Mouse (Mus musculus): ENCODE results near the gene A1cf. TPM values are rescaled to one million over a fixed set of nuclear protein-coding genes. Genes with fewer than 3 reads are reported as not detected.

A1cf gene
- total and polyA plus RNA-seq, 2 experiments from 2014 or later: not detected

DNA sequence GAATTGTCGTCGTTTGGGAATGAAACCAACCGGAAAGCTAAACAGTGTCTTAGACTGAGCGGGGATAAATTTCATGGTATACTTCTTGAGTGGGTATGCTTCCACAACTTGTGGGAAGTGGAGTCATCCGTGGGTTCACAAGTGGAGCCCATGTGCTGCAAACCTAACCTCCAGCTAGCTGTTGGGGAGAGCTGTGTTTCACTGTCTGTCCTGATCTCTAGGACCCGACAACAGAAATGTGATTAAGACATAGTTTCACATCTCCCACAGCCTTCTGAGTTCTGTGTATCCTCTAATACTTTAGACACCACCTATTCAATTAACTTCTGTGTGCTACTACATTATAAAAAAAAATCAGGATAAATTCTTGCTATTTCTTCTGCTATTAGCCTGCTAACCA is 407 bp downstream of the A1cf start:
- no peak overlapping the region for H3K4me3 ChIP-seq (ENCODE audit: low read depth, low read length)

DNA sequence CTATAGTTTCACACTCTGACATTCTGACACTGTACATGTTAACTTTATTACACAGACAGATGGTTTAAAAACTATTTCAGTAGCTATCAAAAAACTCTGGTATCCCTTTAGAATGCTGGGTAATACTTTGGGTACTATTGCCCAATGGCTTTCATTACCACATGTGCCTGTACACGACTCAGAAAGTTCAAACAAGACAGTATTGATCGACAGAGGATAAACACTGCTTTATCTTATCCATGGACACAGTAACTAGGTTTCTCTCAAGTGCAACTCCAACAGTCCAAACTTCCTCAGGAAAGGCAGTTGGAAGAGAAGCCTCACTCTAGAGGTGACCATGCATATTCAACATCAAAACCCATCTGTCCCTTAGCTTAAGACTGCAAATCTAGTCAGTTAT is 2.8 kb downstream of the A1cf start:
- Histone ChIP-seq H3K4me2 (ENCODE audit: low read depth, low read length, poor library complexity, severe bottlenecking) (no peak overlapping the region), H3K27ac (ENCODE audit: low read depth, low read length) (no peak overlapping the region), H3K4me3 (ENCODE audit: low read depth, low read length) (no peak overlapping the region), H3K36me3 (ENCODE audit: insufficient read depth, low read length) (no peaks in the 10 kb centered on the region), H3K4me1 (ENCODE audit: insufficient read depth, low read length) (no peaks in the 10 kb centered on the region), H3K9ac (replicated peaks; ENCODE audit: low read length, poor library complexity, severe bottlenecking) (no peak overlapping the region), H3K9me3 (ENCODE audit: low read length) (no peaks in the 10 kb centered on the region), H3K27me3 (ENCODE audit: insufficient read depth, low read length) (no peaks in the 10 kb centered on the region)
- no peak for TF ChIP-seq CTCF (IDR thresholded peaks at IDR 0.05)
- DNase-seq (ENCODE audit: low spot score): no peak
- no peak for ATAC-seq (ENCODE audit: low FRiP score)
- 82% methylated on average over 2 of the region's 2 CpGs for WGBS

More for the DNA sequence above, 407 bp downstream of the A1cf start:
- DNase-seq (ENCODE audit: low spot score) (no peak), ATAC-seq (ENCODE audit: low FRiP score) (no peak)
- H3K4me1 ChIP-seq (ENCODE audit: insufficient read depth, low read length): no peaks in the 10 kb centered on the region
- no peak overlapping the region for H3K4me2 ChIP-seq (ENCODE audit: low read depth, low read length, poor library complexity, severe bottlenecking)
- 92% methylated on average over 6 of the region's 6 CpGs for WGBS
- no peaks in the 10 kb centered on the region for H3K36me3 ChIP-seq (ENCODE audit: insufficient read depth, low read length)
- H3K27ac ChIP-seq (ENCODE audit: low read depth, low read length): no peak overlapping the region
- H3K27me3 ChIP-seq (ENCODE audit: insufficient read depth, low read length): no peaks in the 10 kb centered on the region
- no peak overlapping the region for H3K9ac ChIP-seq (replicated peaks; ENCODE audit: low read length, poor library complexity, severe bottlenecking)
- no peak for TF ChIP-seq CTCF (IDR thresholded peaks at IDR 0.05)
- no peaks in the 10 kb centered on the region for H3K9me3 ChIP-seq (ENCODE audit: low read length)

DNA sequence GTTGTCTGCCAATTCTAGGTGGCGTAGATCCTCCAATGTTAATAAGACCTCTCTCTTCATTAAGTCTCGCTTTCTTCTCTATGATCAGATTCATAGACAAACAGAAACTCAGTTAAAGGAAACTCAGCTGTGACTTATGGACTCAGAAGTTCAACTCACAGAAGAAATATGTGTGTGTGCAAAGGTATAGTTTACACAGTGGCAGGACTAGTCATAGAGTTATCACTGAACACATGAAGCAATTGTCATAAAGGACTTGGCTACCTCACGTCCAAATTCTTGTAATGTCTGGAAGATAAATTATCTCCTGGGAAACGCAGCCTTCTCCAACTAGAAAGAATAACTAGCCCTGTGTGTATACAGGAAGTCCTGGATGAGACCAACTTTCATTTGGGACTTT is 9.4 kb downstream of the A1cf start:
- no peak overlapping the region for H3K4me3 ChIP-seq (ENCODE audit: low read depth, low read length)
- no peaks in the 10 kb centered on the region for H3K27me3 ChIP-seq (ENCODE audit: insufficient read depth, low read length)
- TF ChIP-seq CTCF (IDR thresholded peaks at IDR 0.05): no peak
- no peaks in the 10 kb centered on the region for H3K9me3 ChIP-seq (ENCODE audit: low read length)
- ATAC-seq (ENCODE audit: low FRiP score) (no peak), DNase-seq (ENCODE audit: low spot score) (no peak)
- H3K27ac ChIP-seq (ENCODE audit: low read depth, low read length): no peak overlapping the region
- no peak overlapping the region for H3K4me2 ChIP-seq (ENCODE audit: low read depth, low read length, poor library complexity, severe bottlenecking)
- no peak overlapping the region for H3K9ac ChIP-seq (replicated peaks; ENCODE audit: low read length, poor library complexity, severe bottlenecking)
- H3K4me1 ChIP-seq (ENCODE audit: insufficient read depth, low read length): no peaks in the 10 kb centered on the region
- no peaks in the 10 kb centered on the region for H3K36me3 ChIP-seq (ENCODE audit: insufficient read depth, low read length)
- whole genome bisulfite sequencing: 81% methylated on average over 4 of the region's 4 CpGs

- ATAC-seq (ENCODE audit: low FRiP score): no peak
- TF ChIP-seq CTCF (IDR thresholded peaks at IDR 0.05): no peak
These were observed 16.0 kb downstream of the A1cf start for GRCm38 (mm10) chr19:31884594-31884993.

DNA sequence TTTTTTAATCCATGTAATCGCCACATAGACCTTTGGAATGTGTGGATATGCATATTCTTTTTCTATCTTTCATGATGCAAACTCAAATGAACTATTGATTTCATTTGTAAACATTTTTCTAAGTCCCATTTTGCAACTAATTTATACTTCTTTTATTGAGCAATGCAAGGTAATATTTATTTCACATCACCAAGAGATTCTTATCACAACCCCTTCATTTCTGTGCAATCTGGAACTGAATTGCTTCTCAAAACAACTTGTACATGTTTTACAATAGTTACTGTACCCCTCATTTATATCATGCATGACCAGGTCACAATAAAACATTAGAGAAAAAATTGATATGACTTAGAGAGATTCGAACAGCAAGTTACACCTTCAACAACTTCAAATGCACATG is 18.7 kb downstream of the A1cf start:
- Histone ChIP-seq H3K9me3 (ENCODE audit: low read length) (no peaks in the 10 kb centered on the region), H3K27ac (ENCODE audit: low read depth, low read length) (no peak overlapping the region), H3K36me3 (ENCODE audit: insufficient read depth, low read length) (no peaks in the 10 kb centered on the region), H3K9ac (replicated peaks; ENCODE audit: low read length, poor library complexity, severe bottlenecking) (no peak overlapping the region), H3K4me2 (ENCODE audit: low read depth, low read length, poor library complexity, severe bottlenecking) (no peak overlapping the region), H3K4me1 (ENCODE audit: insufficient read depth, low read length) (no peaks in the 10 kb centered on the region), H3K27me3 (ENCODE audit: insufficient read depth, low read length) (no peaks in the 10 kb centered on the region), H3K4me3 (ENCODE audit: low read depth, low read length) (no peak overlapping the region)
- 93% methylated on average over 2 of the region's 2 CpGs for WGBS
- DNase-seq (ENCODE audit: low spot score) (no peak), ATAC-seq (ENCODE audit: low FRiP score) (no peak)
- TF ChIP-seq CTCF (IDR thresholded peaks at IDR 0.05): no peak

More at GRCm38 (mm10) chr19:31884594-31884993, 16.0 kb downstream of the A1cf start:
- H3K27me3 ChIP-seq (ENCODE audit: insufficient read depth, low read length): no peaks in the 10 kb centered on the region
- no peaks in the 10 kb centered on the region for H3K4me1 ChIP-seq (ENCODE audit: insufficient read depth, low read length)
- H3K9ac ChIP-seq (replicated peaks; ENCODE audit: low read length, poor library complexity, severe bottlenecking): no peak overlapping the region
- H3K4me2 ChIP-seq (ENCODE audit: low read depth, low read length, poor library complexity, severe bottlenecking): no peak overlapping the region
- no peak overlapping the region for H3K4me3 ChIP-seq (ENCODE audit: low read depth, low read length)
- H3K36me3 ChIP-seq (ENCODE audit: insufficient read depth, low read length): no peaks in the 10 kb centered on the region
- no peak for DNase-seq (ENCODE audit: low spot score)
- no peak overlapping the region for H3K27ac ChIP-seq (ENCODE audit: low read depth, low read length)
- no peaks in the 10 kb centered on the region for H3K9me3 ChIP-seq (ENCODE audit: low read length)
- WGBS: 79% methylated on average over 4 of the region's 4 CpGs

- Histone ChIP-seq H3K27me3 (ENCODE audit: insufficient read depth, low read length) (no peaks in the 10 kb centered on the region), H3K9ac (replicated peaks; ENCODE audit: low read length, poor library complexity, severe bottlenecking) (no peak overlapping the region), H3K9me3 (ENCODE audit: low read length) (no peaks in the 10 kb centered on the region), H3K4me2 (ENCODE audit: low read depth, low read length, poor library complexity, severe bottlenecking) (no peak overlapping the region), H3K4me3 (ENCODE audit: low read depth, low read length) (no peak overlapping the region), H3K27ac (ENCODE audit: low read depth, low read length) (no peak overlapping the region), H3K4me1 (ENCODE audit: insufficient read depth, low read length) (no peaks in the 10 kb centered on the region), H3K36me3 (ENCODE audit: insufficient read depth, low read length) (no peaks in the 10 kb centered on the region)
- DNase-seq (ENCODE audit: low spot score): no peak
- ATAC-seq (ENCODE audit: low FRiP score): no peak
- WGBS: 81% methylated on average over 4 of the region's 4 CpGs
- TF ChIP-seq CTCF (IDR thresholded peaks at IDR 0.05): no peak
These were observed 21.4 kb downstream of the A1cf start for GRCm38 (mm10) chr19:31889988-31890387.
